Mouse (Mus musculus) thymus, postnatal 10 days (tissue): ENCODE results near the gene Nol9.

Experiments used
- DNase-seq, 2 experiments: peaks; one replicate each; pipeline ENCODE4 v3.0.0; 2021; ENCODE audit warnings: low spot score in 2 of 2

The Nol9 gene

GRCm38 (mm10) chr4:152062390-152063110, 23.4 kb downstream of the Nol9 start:
- no peak for DNase-seq

GRCm38 (mm10) chr4:152067280-152067679, 28.2 kb downstream of the Nol9 start:
- no peak for DNase-seq

- DNase-seq, result no peak
These were observed 29.1 kb downstream of the Nol9 start for GRCm38 (mm10) chr4:152068166-152068724.

GRCm38 (mm10) chr4:152069245-152069644, 30.1 kb downstream of the Nol9 start:
- no peak for DNase-seq

GRCm38 (mm10) chr4:152070494-152071396, 31.6 kb downstream of the Nol9 start:
- DNase-seq, result no peak

- DNase-seq, result no peak
These were observed 33.0 kb downstream of the Nol9 start, which contains the start of gene Plekhg5 for GRCm38 (mm10) chr4:152072121-152072601. Gene Plekhg5 (plus strand): TSS chr4:152072498.

GRCm38 (mm10) chr4:152072655-152073054, 33.5 kb downstream of the Nol9 start:
- no peak for DNase-seq

GRCm38 (mm10) chr4:152073715-152074114, 34.6 kb downstream of the Nol9 start:
- DNase-seq, result no peak

- DNase-seq, result no peak
These were observed 35.4 kb downstream of the Nol9 start for GRCm38 (mm10) chr4:152074548-152074947.

- DNase-seq, result no peak
These were observed 38.1 kb downstream of the Nol9 start for GRCm38 (mm10) chr4:152077191-152077590.

- DNase-seq, result no peak
These were observed 39.0 kb downstream of the Nol9 start for GRCm38 (mm10) chr4:152078105-152078530.

GRCm38 (mm10) chr4:152079261-152079660, 40.1 kb downstream of the Nol9 start:
- no peak for DNase-seq

GRCm38 (mm10) chr4:152079931-152080330, 40.8 kb downstream of the Nol9 start:
- no peak for DNase-seq

GRCm38 (mm10) chr4:152083611-152084220, 44.6 kb downstream of the Nol9 start:
- no peak for DNase-seq

- no peak for DNase-seq
These were observed 45.5 kb downstream of the Nol9 start for GRCm38 (mm10) chr4:152084616-152085015.

GRCm38 (mm10) chr4:152086505-152087210, 47.5 kb downstream of the Nol9 start:
- DNase-seq, result peak; percentile 54 to 65

- DNase-seq, result no peak
These were observed 48.3 kb downstream of the Nol9 start for GRCm38 (mm10) chr4:152087211-152088081.

GRCm38 (mm10) chr4:152088133-152088532, 49.0 kb downstream of the Nol9 start:
- DNase-seq, result no peak

- DNase-seq, result no peak
These were observed 49.5 kb downstream of the Nol9 start for GRCm38 (mm10) chr4:152088556-152089120.

- no peak for DNase-seq
These were observed 51.1 kb downstream of the Nol9 start for GRCm38 (mm10) chr4:152090191-152090590.
